24 mouse cellular contexts compared by ENCODE assay signal in the genomic region with DNA sequence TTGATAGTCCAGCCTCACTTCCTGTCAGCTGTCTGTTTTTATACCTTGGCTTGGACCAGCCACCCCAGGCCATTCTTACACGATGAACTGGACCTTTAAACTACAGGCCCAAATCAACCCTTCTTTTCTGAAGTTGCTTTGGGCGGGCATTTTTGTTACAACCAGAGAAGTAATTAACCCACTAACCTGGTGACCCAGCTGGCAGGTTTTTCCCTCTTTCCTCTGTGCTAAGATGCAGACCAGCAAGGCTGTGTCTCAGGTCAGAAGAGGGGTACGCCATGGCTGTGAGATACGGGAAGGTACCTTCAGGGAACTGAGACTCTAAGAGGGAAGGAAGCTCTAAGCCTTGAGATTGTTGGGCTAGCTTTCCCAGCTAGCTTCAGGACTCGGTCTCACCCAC.
A peak's percentile ranks its signal among the peaks of the same experiment; 100 is the strongest.
DNase-seq lines count a peak whose midpoint lies in the region; ATAC-seq and TF ChIP-seq lines count a peak whose summit lies in the region.
"Had no signal": no experiment of that assay in that cellular context is flagged by ENCODE, and none has a peak within 500 bp of the region (broad histone marks: within the 10 kb centered on the region; RNA-seq: fewer than 3 reads in every experiment).

No protein-coding gene starts in this region.

- no peak overlapping the region for H3K27ac ChIP-seq in forebrain, embryonic 11.5 days (ENCODE audit: low read depth, low read length)
- H3K27ac ChIP-seq in forebrain, embryonic 10.5 days = no peak overlapping the region
- no peak overlapping the region for H3K27ac ChIP-seq in kidney, adult 2 months (ENCODE audit: insufficient read depth, low read depth, low read length)
- H3K27ac ChIP-seq: forebrain, embryonic 12.5 days; forebrain, embryonic 15.5 days; heart, embryonic 15.5 days; hindbrain, embryonic 10.5 days; hindbrain, embryonic 13.5 days had no signal

- H3K36me3 ChIP-seq in forebrain, embryonic 11.5 days (ENCODE audit: control insufficient read depth, insufficient read depth, low read length) = no peaks in the 10 kb centered on the region
- H3K36me3 ChIP-seq in forebrain, embryonic 10.5 days (replicated peaks) = no peaks in the 10 kb centered on the region
- no peaks in the 10 kb centered on the region for H3K36me3 ChIP-seq in kidney, adult 2 months (ENCODE audit: control insufficient read depth, insufficient read depth, low read length)
- H3K36me3 ChIP-seq: forebrain, embryonic 12.5 days; forebrain, embryonic 15.5 days; heart, embryonic 12.5 days; heart, embryonic 15.5 days; hindbrain, embryonic 10.5 days; hindbrain, embryonic 13.5 days had no signal

- TF ChIP-seq POLR2A in kidney, adult 2 months (IDR thresholded peaks at IDR 0.05; ENCODE audit: low read depth, low read length) = no peak

- no peak overlapping the region for H3K4me2 ChIP-seq in forebrain, embryonic 11.5 days (ENCODE audit: low read depth, low read length, severe bottlenecking)
- H3K4me2 ChIP-seq: forebrain, embryonic 12.5 days; forebrain, embryonic 15.5 days; heart, embryonic 12.5 days; heart, embryonic 15.5 days; hindbrain, embryonic 13.5 days had no signal

- no peak overlapping the region for H3K4me3 ChIP-seq in forebrain, embryonic 11.5 days (ENCODE audit: low read depth, low read length)
- H3K4me3 ChIP-seq in forebrain, embryonic 10.5 days = no peak overlapping the region
- no peak overlapping the region for H3K4me3 ChIP-seq in kidney, adult 2 months (ENCODE audit: insufficient read depth, low read depth, low read length)
- H3K4me3 ChIP-seq: forebrain, embryonic 12.5 days; forebrain, embryonic 15.5 days; heart, embryonic 12.5 days; heart, embryonic 15.5 days; hindbrain, embryonic 10.5 days; hindbrain, embryonic 13.5 days had no signal

- DNase-seq in forebrain, embryonic 11.5 days (ENCODE audit: low spot score) = peak; percentile 35
- no peak for DNase-seq in forebrain, embryonic 10.5 days (ENCODE audit: extremely low spot score, low spot score)
- peak; percentile 69 for DNase-seq in kidney, adult 2 months
- no peak for DNase-seq in kidney, adult 18-20 months
- DNase-seq in kidney, postnatal 25 days = peak; percentile 46 to 53
- DNase-seq in kidney, postnatal 10 days = no peak
- DNase-seq: adrenal gland, adult 8-10 months; adrenal gland, postnatal 25 days; cerebellum, adult 11-12 months; cerebellum, adult 8-10 months; cerebellum, postnatal 10 days; cerebellum, postnatal 36 days; gastrocnemius, postnatal 25 days; heart, adult 18-20 months; heart, postnatal 10 days; heart, postnatal 36 days had no signal

- no peaks in the 10 kb centered on the region for H3K9me3 ChIP-seq in forebrain, embryonic 11.5 days (ENCODE audit: control insufficient read depth, low read length)
- H3K9me3 ChIP-seq in forebrain, embryonic 10.5 days = no peaks in the 10 kb centered on the region
- H3K9me3 ChIP-seq: forebrain, embryonic 12.5 days; forebrain, embryonic 15.5 days; heart, embryonic 15.5 days; hindbrain, embryonic 10.5 days; hindbrain, embryonic 13.5 days had no signal

- ATAC-seq in forebrain, embryonic 11.5 days (replicated peaks; ENCODE audit: low FRiP score) = no peak
- ATAC-seq: activated CD4-positive, CD25-positive, alpha-beta regulatory T cell, adult 4 months; forebrain, embryonic 15.5 days; hindbrain, embryonic 16.5 days had no signal

- no peak overlapping the region for H3K9ac ChIP-seq in forebrain, embryonic 11.5 days (ENCODE audit: low read length)
- H3K9ac ChIP-seq: forebrain, embryonic 12.5 days; forebrain, embryonic 15.5 days; heart, embryonic 12.5 days; heart, embryonic 15.5 days; hindbrain, embryonic 13.5 days had no signal

- peaks cover 2% of the 10 kb centered on the region; the same call in 1 of the 2 replicates for H3K4me1 ChIP-seq in forebrain, embryonic 11.5 days (replicated peaks; ENCODE audit: control insufficient read depth, insufficient read depth, low read length)
- peaks cover 39% of the 10 kb centered on the region for H3K4me1 ChIP-seq in forebrain, embryonic 10.5 days
- no peaks in the 10 kb centered on the region for H3K4me1 ChIP-seq in kidney, adult 2 months (ENCODE audit: control insufficient read depth, insufficient read depth, low read length)

- TF ChIP-seq CTCF in kidney, adult 2 months (conservative IDR thresholded peaks at IDR 0.05; ENCODE audit: insufficient read depth, insufficient read length, low read depth, low read length) = no peak

- no peaks in the 10 kb centered on the region for H3K27me3 ChIP-seq in forebrain, embryonic 11.5 days (ENCODE audit: control insufficient read depth, insufficient read depth, low read length)
- no peaks in the 10 kb centered on the region for H3K27me3 ChIP-seq in forebrain, embryonic 10.5 days (ENCODE audit: poor library complexity, severe bottlenecking)
- H3K27me3 ChIP-seq in kidney, adult 2 months (replicated peaks; ENCODE audit: control insufficient read depth, insufficient read depth, low read length) = no peaks in the 10 kb centered on the region
- H3K27me3 ChIP-seq: forebrain, embryonic 12.5 days; forebrain, embryonic 15.5 days; heart, embryonic 12.5 days; heart, embryonic 15.5 days; hindbrain, embryonic 13.5 days had no signal

- WGBS in forebrain, embryonic 11.5 days = 90% methylated on average over 5 of the region's 5 CpGs
- WGBS in forebrain, embryonic 10.5 days = 88% methylated on average over 5 of the region's 5 CpGs
- WGBS in kidney, adult 2 months = 70% methylated on average over 5 of the region's 5 CpGs

Comparison
In these comparisons a context has a peak if more than half of its experiments do, and no peak if none do; other contexts are left out.
1. DNase-seq: peak in forebrain, embryonic 11.5 days (single experiment), kidney, adult 2 months (single experiment) and kidney, postnatal 25 days (2 of 2); none in forebrain, embryonic 10.5 days (single experiment), kidney, adult 18-20 months (single experiment) and kidney, postnatal 10 days (single experiment).